Mouse (Mus musculus): Measurements from ENCODE around the gene Klhdc4. TPM values are rescaled to one million over a fixed set of nuclear protein-coding genes. Genes with fewer than 3 reads are reported as not detected.

Klhdc4 gene
- polyA plus RNA-seq, 1 experiment from 2014 or later: 40.0 TPM

- Histone ChIP-seq H3K27ac (replicated peaks) (no peak overlapping the region), H3K4me1 (replicated peaks) (peaks cover 20% of the 10 kb centered on the region), H3K36me3 (no peaks in the 10 kb centered on the region), H3K4me3 (no peak overlapping the region), H3K9ac (peak overlapping the region; percentile 34; the same call in 1 of the 2 replicates), H3K27me3 (no peaks in the 10 kb centered on the region), H3K4me2 (no peak overlapping the region), H3K9me3 (no peaks in the 10 kb centered on the region)
- no peak for ATAC-seq (ENCODE audit: low read depth)
- WGBS: 42% methylated on average over 6 of the region's 6 CpGs
Measured at GRCm38 (mm10) chr8:121847987-121848386, 18.6 kb upstream of the Klhdc4 start.

DNA sequence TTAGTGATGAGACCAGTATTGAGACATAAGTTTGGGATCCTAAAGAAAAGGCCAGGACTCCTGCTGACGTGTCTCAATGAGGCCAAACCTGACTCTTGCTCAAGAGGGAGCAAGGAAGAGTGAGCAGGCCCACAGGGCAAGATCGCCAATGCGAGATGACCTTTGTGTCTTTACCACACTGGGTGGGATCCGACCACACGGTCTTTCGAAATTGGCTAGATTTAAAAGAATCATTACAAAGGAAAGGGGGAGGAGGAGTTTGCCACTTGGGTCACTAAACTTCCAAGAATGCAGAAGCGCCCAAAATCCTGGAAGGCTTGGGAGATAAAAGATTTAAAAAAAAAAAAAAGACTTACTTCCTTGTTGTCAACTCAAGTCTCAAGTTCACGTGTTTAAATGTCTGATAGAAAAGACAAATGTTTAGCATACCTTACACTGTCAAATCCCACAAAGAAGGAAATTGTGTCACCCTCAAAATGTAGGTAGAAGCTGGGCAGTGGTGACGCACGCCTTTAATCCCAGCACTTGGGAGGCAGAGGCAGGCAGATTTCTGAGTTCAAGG lies 18.0 kb upstream of the Klhdc4 start:
- WGBS: 72% methylated on average over 10 of the region's 10 CpGs
- Histone ChIP-seq H3K4me2 (no peak overlapping the region), H3K9me3 (no peaks in the 10 kb centered on the region), H3K4me3 (no peak overlapping the region), H3K9ac (no peak overlapping the region), H3K27me3 (no peaks in the 10 kb centered on the region), H3K36me3 (no peaks in the 10 kb centered on the region), H3K4me1 (replicated peaks) (peaks cover 20% of the 10 kb centered on the region), H3K27ac (replicated peaks) (no peak overlapping the region)
- ATAC-seq (ENCODE audit: low read depth): no peak

DNA sequence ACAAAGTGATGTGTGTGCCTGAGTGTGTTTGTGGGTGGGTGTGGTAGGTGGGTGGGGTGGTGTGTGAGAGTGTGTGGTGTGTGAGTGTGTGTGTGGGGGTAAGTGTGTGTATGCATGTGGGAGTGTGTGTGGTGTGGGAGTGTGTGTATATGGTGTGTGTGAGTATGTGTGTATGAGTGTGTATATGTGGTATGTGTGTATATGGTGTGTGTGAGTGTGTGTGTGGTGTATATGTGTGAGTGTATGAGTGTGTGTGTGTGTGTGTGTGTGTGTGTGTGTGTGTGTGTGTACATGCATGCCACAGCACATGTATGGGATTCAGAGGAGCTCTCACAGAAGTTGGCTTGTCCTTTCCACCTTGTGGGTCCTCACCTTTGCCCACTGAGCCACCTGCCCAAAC lies 17.4 kb upstream of the Klhdc4 start:
- Histone ChIP-seq H3K9ac (no peak overlapping the region), H3K4me1 (replicated peaks) (peaks cover 19% of the 10 kb centered on the region), H3K4me2 (no peak overlapping the region), H3K9me3 (no peaks in the 10 kb centered on the region), H3K36me3 (no peaks in the 10 kb centered on the region), H3K27me3 (no peaks in the 10 kb centered on the region), H3K4me3 (no peak overlapping the region), H3K27ac (replicated peaks) (no peak overlapping the region)
- no peak for ATAC-seq (ENCODE audit: low read depth)

DNA sequence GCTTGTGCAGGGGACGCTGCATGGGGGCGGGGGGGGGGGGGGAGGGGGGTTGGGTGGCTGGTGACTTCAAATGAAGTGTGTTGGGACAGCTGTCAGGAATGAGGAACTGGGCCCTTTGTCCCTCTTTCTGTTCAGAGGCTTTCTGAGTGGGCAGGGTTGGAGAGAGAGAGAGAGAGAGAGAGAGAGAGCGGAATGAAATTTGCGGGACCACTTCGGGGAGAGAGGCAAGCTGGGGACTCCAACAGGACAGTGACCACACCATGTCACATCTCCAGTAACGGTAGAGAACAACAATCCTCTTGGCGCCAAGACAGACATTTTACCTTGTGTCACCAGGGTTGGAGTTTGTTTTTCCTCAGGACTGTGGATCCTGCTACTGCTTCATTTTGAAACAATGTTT lies 15.4 kb upstream of the Klhdc4 start:
- Histone ChIP-seq H3K9ac (no peak overlapping the region), H3K4me3 (no peak overlapping the region), H3K36me3 (no peaks in the 10 kb centered on the region), H3K9me3 (no peaks in the 10 kb centered on the region), H3K27ac (replicated peaks) (no peak overlapping the region), H3K4me2 (no peak overlapping the region), H3K4me1 (replicated peaks) (0 out of 2 replicates have a peak, but pooled peaks cover 4% of the 10 kb centered on the region), H3K27me3 (no peaks in the 10 kb centered on the region)
- WGBS: 42% methylated on average over 7 of the region's 7 CpGs
- ATAC-seq (ENCODE audit: low read depth): no peak

GRCm38 (mm10) chr8:121843184-121843733 lies 13.9 kb upstream of the Klhdc4 start:
- Histone ChIP-seq H3K27ac (replicated peaks) (no peak overlapping the region), H3K4me3 (no peak overlapping the region), H3K4me2 (no peak overlapping the region), H3K4me1 (replicated peaks) (0 out of 2 replicates have a peak, but pooled peaks cover 4% of the 10 kb centered on the region), H3K9ac (no peak overlapping the region), H3K9me3 (no peaks in the 10 kb centered on the region), H3K36me3 (no peaks in the 10 kb centered on the region), H3K27me3 (no peaks in the 10 kb centered on the region)
- whole genome bisulfite sequencing: 85% methylated on average over 3 of the region's 3 CpGs
- ATAC-seq (ENCODE audit: low read depth): no peak

GRCm38 (mm10) chr8:121842064-121842955 lies 12.9 kb upstream of the Klhdc4 start:
- Histone ChIP-seq H3K36me3 (no peaks in the 10 kb centered on the region), H3K4me3 (no peak overlapping the region), H3K27ac (replicated peaks) (no peak overlapping the region), H3K9me3 (no peaks in the 10 kb centered on the region), H3K27me3 (no peaks in the 10 kb centered on the region), H3K4me1 (replicated peaks) (no peaks in the 10 kb centered on the region), H3K4me2 (no peak overlapping the region), H3K9ac (no peak overlapping the region)
- ATAC-seq (ENCODE audit: low read depth): no peak
- 87% methylated on average over 8 of the region's 8 CpGs for WGBS

DNA sequence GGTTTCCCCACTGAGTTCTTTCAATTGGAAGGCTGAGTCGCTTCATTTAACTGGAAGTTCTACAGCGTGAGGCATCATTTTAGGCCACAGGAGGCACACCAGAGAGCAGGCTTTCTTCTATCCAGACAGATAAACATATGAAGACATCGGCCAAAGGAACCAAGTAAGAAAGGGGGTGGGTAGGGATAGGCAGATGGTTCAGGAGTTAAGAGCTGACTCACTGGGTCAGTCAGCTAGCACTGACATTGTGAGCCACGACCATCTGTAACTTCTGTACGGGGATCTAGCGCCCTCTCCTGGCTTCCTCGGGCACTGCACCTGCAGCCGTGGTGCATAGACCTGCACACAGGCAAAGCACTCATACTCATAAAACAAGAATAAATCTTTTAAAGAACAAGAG lies 11.9 kb upstream of the Klhdc4 start:
- H3K9me3 ChIP-seq: no peaks in the 10 kb centered on the region
- H3K27me3 ChIP-seq: no peaks in the 10 kb centered on the region
- no peaks in the 10 kb centered on the region for H3K4me1 ChIP-seq (replicated peaks)
- no peak for ATAC-seq (ENCODE audit: low read depth)
- 56% methylated on average over 8 of the region's 8 CpGs for WGBS
- no peak overlapping the region for H3K4me2 ChIP-seq
- H3K36me3 ChIP-seq: no peaks in the 10 kb centered on the region
- H3K9ac ChIP-seq: no peak overlapping the region
- no peak overlapping the region for H3K27ac ChIP-seq (replicated peaks)
- H3K4me3 ChIP-seq: no peak overlapping the region

DNA sequence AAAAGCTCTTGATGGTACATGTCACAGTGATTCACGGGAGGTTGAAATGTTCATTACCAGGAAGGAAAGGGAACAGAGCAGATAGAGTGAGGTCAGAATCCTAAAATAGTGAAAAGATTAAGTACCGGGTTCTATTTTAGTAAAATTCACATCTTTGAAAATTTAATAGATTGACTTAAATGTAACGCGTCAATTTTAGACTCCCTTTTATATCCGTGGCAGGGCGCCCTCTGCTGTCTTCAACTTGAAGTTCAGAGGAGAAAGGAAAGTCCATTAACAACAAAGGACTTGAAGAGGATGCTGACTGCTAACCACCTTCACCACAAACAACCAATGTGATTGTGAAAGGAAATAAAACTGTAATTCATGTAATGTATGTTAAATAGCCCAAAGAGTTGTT lies 3.1 kb upstream of the Klhdc4 start:
- Histone ChIP-seq H3K4me2 (no peak overlapping the region), H3K9me3 (no peaks in the 10 kb centered on the region), H3K36me3 (no peaks in the 10 kb centered on the region), H3K9ac (no peak overlapping the region), H3K4me3 (no peak overlapping the region), H3K27ac (replicated peaks) (no peak overlapping the region), H3K27me3 (no peaks in the 10 kb centered on the region), H3K4me1 (replicated peaks) (peaks cover 19% of the 10 kb centered on the region)
- WGBS: 22% methylated on average over 6 of the region's 6 CpGs
- no peak for ATAC-seq (ENCODE audit: low read depth)

- no peak overlapping the region for H3K4me3 ChIP-seq
- H3K9ac ChIP-seq: no peak overlapping the region
- H3K36me3 ChIP-seq: no peaks in the 10 kb centered on the region
- no peak overlapping the region for H3K27ac ChIP-seq (replicated peaks)
- no peak overlapping the region for H3K4me2 ChIP-seq
- 79% methylated on average over 2 of the region's 2 CpGs for WGBS
- peaks cover 20% of the 10 kb centered on the region for H3K4me1 ChIP-seq (replicated peaks)
- ATAC-seq (ENCODE audit: low read depth): no peak
- H3K9me3 ChIP-seq: no peaks in the 10 kb centered on the region
- H3K27me3 ChIP-seq: no peaks in the 10 kb centered on the region
Measured at GRCm38 (mm10) chr8:121832061-121832460, 2.7 kb upstream of the Klhdc4 start.

DNA sequence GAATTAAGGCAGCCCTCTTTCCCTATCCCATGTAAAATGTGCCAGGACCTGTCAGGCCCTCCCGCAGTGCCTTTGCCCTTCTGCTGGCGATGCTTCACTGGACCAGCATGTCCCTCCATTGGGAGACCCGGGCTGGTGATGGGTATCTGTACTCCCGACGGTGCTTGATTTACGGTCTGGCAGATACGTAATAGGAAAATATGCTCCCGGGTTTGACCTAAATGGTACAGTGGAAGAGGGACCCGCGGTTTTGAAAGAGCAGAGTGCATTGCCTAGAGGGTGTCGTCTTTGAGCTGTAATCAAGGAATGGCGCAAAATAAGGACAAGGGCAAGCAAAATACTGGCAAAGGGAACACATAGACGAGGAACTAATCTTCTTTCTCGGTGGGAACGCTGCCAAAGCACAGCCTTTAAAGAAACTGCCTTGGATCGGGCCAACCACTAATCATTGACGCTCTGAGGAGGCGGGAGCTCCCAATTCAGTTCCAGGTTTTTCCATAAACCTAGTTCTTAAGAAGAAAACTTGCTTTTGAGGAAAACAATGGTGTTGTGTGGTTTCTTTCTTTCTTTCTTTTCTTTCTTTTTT lies 501 bp upstream of the Klhdc4 start:
- Histone ChIP-seq H3K27me3 (no peaks in the 10 kb centered on the region), H3K4me3 (peak overlapping the region; percentile 93), H3K36me3 (no peaks in the 10 kb centered on the region), H3K9me3 (no peaks in the 10 kb centered on the region), H3K4me1 (replicated peaks) (peaks cover 20% of the 10 kb centered on the region), H3K9ac (peak overlapping the region; percentile 86), H3K4me2 (peak overlapping the region; percentile 93), H3K27ac (replicated peaks) (peak overlapping the region; percentile 85)
- ATAC-seq (ENCODE audit: low read depth): peak; percentile 87
- 16% methylated on average over 18 of the region's 18 CpGs for WGBS

- no peak for ATAC-seq (ENCODE audit: low read depth)
- 35% methylated on average over 10 of the region's 10 CpGs for WGBS
- Histone ChIP-seq H3K9ac (peak overlapping the region; percentile 86), H3K36me3 (no peaks in the 10 kb centered on the region), H3K4me2 (peak overlapping the region; percentile 93), H3K4me3 (peak overlapping the region; percentile 93), H3K27ac (replicated peaks) (no peak overlapping the region), H3K4me1 (replicated peaks) (peaks cover 20% of the 10 kb centered on the region), H3K9me3 (no peaks in the 10 kb centered on the region), H3K27me3 (no peaks in the 10 kb centered on the region)
Measured at GRCm38 (mm10) chr8:121828376-121829023, 869 bp downstream of the Klhdc4 start.

- H3K27me3 ChIP-seq: no peaks in the 10 kb centered on the region
- 94% methylated on average over 5 of the region's 5 CpGs for WGBS
- peak overlapping the region; percentile 93 for H3K4me2 ChIP-seq
- ATAC-seq (ENCODE audit: low read depth): no peak
- no peaks in the 10 kb centered on the region for H3K36me3 ChIP-seq
- peaks cover 20% of the 10 kb centered on the region for H3K4me1 ChIP-seq (replicated peaks)
- peak overlapping the region; percentile 93; the same call in 1 of the 2 replicates for H3K4me3 ChIP-seq
- H3K9ac ChIP-seq: no peak overlapping the region
- H3K9me3 ChIP-seq: no peaks in the 10 kb centered on the region
- no peak overlapping the region for H3K27ac ChIP-seq (replicated peaks)
Measured at GRCm38 (mm10) chr8:121827726-121828125, 1.6 kb downstream of the Klhdc4 start.

Data from neural tube, embryonic 13.5 days (tissue).